Mouse (Mus musculus) bone marrow, adult 2 months (tissue): ENCODE measurements around the gene Tma7.

Experiments used
- CTCF ChIP-seq: fragments of 200-500 bp; IDR thresholded peaks from 2 replicates; pipeline ENCODE4 v1.5.1; 2011; ENCODE audit warnings: low read length, control low read depth; ENCODE audit not compliant: control insufficient read depth, insufficient read depth
- POLR2A ChIP-seq: fragments of 200-500 bp; IDR thresholded peaks from 2 replicates; pipeline ENCODE4 v1.6.1; 2011; ENCODE audit warnings: low read depth, mild to moderate bottlenecking, control low read depth, low read length, borderline replicate concordance; ENCODE audit not compliant: control insufficient read depth

- no peak for TF ChIP-seq POLR2A
- no peak for TF ChIP-seq CTCF
These were observed 11.6 kb upstream of the Tma7 start for GRCm38 (mm10) chr9:109093786-109094552.
